Mouse (Mus musculus): ENCODE data around the gene Was.
"Not testable (repeated sequence)": the region's sequence is repeated elsewhere in the genome, so short reads cannot be mapped to it uniquely, and the experiment has no call there.

Was gene

DNA sequence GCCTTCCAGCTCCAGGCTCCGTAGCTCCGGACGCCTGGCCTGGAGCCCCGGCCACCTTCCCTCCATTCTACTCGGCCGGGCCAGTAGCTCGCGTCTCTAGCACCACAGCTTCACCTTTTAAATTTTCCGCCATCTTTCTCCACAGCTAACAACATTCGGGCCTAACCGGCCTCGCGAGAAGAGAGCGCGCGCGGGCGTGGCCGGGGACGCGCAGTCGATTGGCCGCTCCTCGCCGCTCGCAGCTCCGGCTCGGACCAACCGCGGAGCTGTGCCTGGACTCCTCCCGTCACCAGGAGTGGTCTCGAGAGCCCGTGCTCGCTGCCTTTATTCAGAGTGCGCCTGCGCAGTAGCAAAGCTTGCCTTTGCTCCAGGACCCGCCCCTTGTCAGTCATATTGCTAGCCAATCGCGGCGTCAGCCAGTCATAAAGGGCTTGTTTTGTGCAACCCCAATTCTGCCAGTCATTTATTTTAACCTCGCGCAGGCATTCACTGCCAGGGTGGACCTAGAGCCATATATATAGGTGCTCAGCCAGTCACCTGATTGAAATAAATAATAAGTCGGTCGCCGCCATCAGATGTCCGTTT, 15.8 kb downstream of the Was start, which contains the start of gene Suv39h1:
Suv39h1 (minus strand) TSS at position 331 of the 585 bp plus-strand sequence.
- peak; percentile 97 to 98 for DNase-seq (ENCODE audit: low spot score in 2 of 2)

DNA sequence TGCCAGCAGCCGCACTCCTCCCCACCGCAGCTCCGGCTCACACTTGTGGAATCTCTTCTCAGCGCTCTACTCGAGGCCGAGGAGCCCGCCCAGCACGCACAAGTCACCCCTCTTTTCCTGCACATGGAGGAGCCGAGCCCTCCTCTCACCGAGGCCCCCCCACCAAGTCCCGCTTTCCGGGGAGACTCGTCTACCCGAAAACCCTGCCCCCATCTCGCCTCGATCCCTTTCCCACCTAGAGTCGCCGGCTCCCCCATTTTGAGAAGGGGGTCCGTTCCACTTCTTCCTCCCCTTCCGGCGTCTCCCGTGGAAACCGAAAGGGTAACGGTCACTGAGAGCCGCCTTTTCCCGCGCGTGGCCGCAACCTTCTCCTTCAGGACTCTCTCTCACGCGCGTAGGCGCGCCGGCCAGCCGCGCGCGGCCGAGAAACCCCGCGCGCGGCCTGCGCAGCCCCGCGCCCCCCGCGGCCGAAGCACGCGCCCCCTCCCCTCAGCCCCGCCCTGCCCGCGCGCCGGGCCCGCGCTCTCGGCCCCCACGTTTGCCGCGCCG, 16.3 kb downstream of the Was start:
- DNase-seq (ENCODE audit: low spot score in 2 of 2) = peak; percentile 31 to 49

DNA sequence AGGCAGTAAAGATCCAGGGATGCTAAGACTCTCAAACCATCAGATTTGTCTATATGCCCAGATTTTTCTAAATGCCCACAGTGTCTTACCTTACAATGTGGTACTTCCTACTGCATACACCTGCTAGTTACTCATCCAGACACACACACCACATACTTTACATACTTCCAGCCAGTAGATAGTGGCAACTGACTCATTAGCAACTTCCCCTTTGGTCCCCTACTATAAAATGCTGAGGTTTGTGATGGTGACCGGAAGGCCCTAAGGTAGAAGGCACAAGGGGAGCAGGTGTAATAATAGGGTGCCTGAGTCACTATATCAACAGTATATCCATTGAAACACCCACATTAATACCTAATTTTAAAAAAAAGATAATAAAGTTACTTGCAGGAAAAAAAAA, 21.1 kb downstream of the Was start:
- DNase-seq (ENCODE audit: low spot score in 2 of 2) = no peak

DNA sequence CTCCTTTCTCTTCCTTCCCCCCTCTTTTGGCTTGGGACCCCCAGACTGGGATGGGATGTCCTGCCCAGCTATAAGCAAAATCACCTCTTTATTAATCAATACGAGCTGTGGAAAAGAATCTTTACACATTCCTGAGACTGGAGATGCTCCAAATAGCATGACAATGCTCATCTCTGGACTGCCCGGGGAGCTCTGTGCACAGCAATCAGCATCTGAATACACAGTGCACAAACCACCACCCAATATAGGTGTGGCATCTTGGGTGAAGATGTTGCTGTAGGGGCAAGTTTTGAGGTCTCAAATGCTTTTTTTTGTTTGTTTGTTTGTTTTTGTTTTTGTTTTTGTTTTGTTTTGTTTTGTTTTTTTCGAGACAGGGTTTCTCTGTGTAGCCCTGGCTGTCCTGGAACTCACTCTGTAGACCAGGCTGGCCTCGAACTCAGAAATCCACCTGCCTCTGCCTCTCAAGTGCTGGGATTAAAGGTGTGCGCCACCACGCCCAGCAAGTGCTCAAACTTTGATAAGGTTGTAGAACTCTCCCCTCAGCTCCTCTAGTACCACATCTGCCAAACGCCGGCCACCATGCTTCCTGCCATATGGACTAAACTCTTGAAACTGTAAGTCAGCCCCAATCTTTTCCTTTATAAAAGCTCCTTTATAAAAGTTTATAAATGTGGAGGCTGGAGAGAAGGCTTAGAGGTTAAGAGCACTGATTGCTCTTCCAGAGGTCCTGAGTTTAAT, 39.1 kb downstream of the Was start:
- DNase-seq (ENCODE audit: low spot score in 2 of 2) = not testable (repeated sequence)

DNA sequence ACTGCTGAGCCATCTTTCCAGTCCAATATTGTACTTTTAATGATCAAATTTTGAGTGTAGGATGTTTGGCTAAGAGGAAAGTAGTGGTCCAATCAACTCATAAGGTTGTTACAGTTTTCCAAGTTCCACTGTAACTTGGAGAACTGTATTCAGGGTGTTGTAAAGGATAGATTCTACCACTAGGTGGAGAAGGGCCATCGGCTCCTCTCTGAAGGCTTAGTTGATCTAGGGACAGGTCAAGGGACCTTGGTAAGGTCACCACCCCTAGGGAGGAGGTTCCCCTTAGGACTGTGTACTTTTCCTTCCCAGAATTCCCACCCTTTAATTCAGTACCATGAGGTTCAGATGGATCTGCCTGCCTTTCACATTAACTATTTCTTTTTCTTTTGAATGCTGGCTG, 57.3 kb downstream of the Was start:
- no peak for DNase-seq (ENCODE audit: low spot score in 2 of 2)

Measured in right cerebral cortex, postnatal 10 days (tissue).